Mouse (Mus musculus): ENCODE measurements around the gene H2afj. TPM values are rescaled to one million over a fixed set of nuclear protein-coding genes. Genes with fewer than 3 reads are reported as not detected.
"Not testable (repeated sequence)": the region's sequence is repeated elsewhere in the genome, so short reads cannot be mapped to it uniquely, and the experiment has no call there.

Gene H2afj
- total RNA-seq (2021), result 196 and 200 TPM in 2 replicates
- long read RNA-seq, transcript H2afj-201 (1 exons, 1,831 nt), result major isoform, 157 of 157 reads
- long read RNA-seq, partial matches to known transcripts, result 0 of 157 reads
- long read RNA-seq, other reads (novel, unspliced or antisense), result 0 of 157 reads

DNA sequence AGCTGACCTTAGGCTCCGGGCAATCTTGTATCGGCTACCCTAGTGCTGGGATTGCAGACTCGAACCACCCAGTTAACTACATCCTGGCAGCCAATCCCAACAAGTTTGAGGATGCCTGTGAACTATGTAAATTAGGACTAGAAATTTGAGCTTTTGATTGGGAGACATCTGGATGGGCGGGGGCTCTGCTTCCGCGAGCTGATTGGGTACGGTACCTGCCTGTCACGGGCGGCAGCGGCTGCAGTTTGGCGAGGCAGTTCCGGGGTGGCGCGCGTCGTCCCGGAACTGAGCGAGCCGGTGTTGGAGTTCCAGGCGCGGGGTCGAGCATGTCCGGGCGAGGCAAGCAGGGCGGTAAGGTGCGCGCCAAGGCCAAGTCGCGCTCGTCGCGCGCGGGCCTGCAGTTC lies at the start of gene H2afj:
Gene H2afj, plus strand, starts transcription at position 231 of the 404 bp plus-strand sequence.
- DNase-seq, result peak; percentile 99

DNA sequence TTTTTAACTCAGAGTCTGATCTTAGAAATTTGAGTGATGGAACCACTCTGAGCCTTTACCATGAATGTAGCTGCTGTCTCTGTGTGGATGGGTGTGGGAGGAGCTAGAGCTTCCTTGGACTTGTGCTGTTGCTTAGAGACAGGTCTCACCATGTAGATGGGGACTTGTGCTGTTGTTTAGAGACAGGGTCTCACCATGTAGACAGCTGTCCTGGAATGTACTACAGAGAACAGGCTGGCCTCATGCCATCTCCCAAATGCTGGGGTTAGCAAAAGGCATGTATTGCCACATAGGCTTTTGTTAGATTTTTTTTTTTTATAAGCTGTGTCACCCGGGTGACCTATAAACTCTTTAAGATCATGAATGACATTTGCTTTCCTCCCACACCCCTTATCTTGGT lies 44.1 kb upstream of the H2afj start:
- no peak for DNase-seq

DNA sequence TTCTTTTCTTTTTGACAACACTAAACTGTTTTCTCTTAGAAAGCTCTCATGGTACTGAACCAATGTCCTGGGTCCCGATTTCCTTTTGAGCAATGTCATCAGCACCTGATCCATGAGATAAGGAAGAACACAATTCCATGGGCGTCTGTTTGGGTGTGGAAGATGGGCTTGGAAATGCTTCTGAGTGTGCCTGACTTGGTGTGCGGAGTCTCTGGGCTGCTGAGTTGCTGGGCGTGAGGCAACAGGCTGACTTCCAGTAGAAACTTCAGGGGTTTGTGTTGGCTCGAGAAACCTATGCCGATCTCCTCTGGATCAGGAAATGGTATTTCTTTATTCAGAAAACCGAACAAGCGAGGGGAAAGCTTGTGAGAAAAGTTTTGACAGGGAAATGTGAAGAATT lies 38.9 kb upstream of the H2afj start:
- no peak for DNase-seq

DNA sequence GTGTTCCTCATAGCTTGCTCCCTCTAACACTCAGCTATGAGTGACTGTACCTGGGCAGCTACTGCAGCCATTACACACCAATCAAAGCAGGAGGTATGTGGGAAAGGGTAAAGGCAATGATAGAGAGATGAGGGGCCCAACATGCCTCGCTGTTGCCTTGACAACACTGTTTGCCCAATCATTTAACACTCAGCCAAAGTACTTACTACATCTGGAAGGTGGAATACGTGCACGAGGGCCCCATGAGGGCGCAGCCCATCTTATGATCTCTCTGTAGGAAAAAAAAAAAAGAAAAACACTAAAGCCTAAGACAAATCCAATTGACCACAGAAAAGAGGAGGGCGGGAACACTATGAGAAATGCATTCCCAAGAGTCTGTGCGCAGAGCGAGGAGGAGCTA lies 38.2 kb upstream of the H2afj start:
- no peak for DNase-seq

DNA sequence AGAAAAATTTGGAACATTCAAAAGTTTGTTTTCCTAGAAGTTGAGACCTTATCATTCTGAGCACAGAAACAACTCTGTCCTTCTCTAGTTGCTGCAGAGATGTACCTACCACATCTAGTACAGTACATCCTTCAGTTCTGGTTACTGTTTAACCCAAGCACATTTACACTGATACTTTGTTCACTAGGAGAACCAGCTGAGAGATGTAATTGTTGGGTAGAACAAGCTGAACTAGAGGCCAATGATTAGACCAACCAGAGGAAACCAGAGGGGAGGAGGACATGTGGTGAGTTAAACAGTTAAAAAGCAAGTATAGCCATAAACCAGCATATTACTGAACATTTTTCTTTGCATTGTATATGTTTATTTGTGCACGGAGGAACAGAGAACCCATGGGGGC lies 31.7 kb upstream of the H2afj start:
- DNase-seq, result no peak

DNA sequence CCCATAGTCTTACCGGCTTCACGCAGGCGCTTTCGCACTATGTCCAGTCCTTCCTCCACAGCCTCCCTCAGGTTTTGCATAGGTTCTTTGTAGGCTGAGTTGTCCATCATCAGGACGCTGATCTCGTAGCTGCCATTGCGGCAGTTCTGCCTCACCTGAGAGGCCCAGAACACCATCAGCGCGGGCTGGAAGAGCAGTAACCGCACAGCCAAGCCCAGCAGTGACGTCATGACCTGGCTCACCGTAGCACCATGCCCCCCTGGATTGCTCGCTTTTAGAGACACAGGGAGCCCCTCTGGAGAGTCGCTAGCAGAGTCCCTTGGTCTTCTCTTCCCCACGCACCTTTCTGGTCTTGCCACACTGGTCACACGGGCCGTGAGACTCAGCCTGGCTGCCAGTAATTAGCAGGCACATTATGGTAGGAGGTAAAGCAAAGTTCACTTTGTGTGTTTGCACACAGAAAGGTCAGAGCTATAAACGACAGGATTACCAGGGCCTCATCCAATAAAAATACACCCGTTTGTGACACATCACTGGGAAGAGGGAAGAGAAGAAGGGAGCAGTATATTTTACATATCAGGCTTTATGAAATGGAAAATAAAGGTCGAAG lies 26.6 kb upstream of the H2afj start, which contains the start of gene Gucy2c:
Gene Gucy2c, minus strand, starts transcription at position 389 of the 610 bp plus-strand sequence.
- no peak for DNase-seq

DNA sequence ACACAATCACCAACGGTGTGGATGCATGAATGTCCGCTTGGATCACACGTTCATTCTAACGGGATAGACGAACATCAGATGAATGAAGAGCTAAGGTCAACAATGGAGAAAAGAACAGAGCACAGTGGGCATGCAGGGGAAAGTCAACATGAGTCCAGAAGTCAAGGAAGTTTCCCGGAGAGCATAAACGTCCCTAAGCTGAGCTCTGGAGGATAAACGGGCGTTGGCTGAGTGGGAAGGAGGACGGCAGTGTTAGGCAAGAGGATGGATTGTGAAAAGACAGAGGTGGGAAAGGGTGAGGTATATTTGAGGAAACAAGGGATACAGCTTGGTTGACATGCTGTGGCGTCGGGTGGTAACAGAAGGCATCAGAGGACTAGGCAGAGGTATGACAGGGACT lies 25.9 kb upstream of the H2afj start:
- DNase-seq, result no peak

DNA sequence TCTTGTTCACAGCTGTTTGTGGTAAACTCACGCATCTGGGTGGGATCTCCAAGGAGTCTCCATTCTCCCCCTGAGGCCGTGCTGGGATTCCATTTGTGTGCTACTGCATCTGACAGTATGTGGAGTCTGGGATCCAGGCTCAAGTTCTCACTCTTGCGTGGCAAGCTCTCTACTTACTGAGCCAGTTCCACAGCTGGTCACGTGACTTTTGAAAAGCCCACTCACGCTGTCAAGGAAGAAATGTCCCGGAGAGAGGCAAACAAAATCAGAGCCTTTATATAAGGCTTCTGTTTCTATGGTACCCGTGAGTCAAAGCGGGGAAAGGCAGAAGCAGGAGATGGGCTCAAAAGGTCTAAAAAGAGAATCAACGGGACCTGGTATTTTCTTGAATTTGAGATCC lies 25.3 kb upstream of the H2afj start:
- DNase-seq, result no peak

DNA sequence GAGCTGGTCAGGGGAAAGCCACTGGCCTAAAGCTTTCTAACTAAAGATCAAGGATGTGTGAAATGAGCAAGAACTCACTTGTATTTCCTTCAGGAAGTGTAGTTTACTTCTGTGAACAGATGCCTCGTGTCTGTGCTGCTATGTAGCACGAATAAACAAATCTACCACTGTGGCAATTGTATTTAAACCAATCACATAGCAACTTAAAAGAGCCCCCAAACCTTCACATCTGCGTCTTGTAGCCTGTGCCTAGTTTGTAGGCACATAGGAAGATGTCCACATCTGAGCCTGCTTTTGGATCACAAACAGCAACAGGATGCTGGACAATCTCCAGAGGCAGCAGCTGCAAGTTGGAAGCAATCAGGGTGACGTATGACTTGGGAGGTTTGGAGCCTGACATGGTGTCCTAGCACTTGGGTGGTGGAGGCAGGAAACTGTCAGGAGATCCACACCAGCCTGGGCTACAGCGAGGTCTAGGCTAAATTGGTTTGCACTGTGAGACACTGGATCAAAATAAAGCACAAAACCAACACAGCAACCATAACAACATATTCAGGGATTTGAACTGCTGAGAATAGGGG lies 18.6 kb upstream of the H2afj start:
- DNase-seq, result no peak

DNA sequence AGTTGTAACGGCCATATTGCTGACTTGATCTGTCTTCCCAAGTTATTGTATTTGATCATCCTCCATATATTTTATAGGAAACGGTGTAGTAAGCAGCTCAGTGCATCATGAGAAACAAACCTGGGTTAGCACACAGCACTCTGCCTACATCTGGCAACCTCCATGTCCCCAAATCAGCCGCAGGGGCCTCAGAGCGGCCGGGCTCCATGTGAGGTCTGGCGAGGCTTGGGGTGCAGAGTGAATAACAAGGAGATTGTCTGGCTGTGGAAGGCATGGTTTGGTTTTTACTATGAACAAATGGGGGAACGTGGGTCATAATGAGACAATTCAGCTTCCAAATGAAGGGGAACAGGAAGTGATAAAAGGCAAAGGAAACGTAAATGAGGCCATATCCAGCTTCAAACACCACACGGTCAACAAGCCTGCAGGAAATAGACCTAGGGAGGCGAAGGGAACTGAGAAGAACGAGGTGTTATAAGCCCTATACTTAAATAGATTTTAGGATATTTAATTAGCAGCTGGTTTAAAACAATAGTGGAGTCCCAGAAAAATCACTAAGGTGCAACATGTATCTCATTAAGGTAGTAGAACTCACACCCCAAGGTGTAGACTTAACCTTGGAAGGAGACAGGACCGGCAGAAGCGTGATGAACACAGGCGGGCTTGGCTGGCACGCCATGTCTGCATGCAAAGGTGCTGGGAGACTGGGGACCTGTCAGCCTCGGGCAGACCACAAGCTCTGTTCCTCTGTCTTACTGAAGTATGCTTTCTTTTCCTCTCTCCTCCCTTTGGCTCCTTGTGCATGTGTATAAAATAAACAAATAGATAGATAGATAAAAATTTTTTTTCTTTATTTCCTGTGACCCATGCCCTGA lies 14.9 kb upstream of the H2afj start:
- no peak for DNase-seq

DNA sequence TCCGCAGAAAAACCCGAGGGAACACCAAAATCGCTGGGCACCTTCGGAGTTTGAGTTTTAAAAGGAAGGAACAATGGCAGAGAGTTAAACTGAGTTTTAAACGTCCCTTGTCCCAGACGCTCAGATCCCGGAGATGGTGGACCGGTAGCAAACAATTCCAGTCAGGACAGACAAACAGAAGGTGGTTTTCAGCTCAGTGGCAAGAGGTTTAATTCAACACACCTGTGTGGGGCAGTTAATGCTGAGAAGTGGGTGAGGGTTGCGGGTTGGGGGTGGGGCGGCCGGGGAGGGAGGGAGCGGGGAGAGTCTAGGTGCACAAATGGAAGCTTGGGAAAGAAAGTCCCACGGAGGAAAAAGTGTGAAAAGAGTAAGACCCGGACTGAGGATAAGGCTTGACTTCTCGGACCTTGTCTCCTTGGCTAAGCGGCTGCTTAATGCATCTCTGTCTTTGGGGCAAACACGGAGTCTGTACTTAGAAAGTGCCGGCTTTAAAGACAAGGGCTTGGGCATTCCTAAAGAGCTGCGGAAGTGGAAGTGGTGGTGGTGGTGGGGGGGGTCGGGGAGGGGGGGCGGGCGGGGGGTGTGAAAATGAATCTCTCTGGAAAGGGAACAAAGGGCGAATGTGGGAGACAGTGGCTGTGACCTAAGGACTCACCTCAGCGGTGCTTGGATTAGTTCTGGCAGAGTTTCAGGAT lies 14.1 kb upstream of the H2afj start:
- no peak for DNase-seq

DNA sequence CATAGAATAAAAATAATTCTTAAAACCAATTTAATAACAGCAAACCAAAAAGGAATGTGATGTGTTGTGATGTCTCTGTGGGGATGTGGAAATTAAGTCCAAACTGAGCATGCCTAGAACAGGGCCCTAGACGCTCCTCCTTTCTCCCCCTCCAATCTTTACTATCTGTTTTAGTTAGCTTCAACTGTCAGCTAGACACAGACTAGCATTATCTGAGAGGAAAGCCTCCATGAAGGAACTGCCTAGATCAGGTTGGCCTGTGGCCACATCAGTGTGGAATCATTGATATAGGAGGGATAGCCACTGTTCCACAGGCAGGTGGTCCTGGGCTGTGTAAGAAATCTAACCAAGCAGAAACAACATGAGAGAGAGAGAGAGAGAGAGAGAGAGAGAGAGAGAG lies 12.9 kb upstream of the H2afj start:
- no peak for DNase-seq

DNA sequence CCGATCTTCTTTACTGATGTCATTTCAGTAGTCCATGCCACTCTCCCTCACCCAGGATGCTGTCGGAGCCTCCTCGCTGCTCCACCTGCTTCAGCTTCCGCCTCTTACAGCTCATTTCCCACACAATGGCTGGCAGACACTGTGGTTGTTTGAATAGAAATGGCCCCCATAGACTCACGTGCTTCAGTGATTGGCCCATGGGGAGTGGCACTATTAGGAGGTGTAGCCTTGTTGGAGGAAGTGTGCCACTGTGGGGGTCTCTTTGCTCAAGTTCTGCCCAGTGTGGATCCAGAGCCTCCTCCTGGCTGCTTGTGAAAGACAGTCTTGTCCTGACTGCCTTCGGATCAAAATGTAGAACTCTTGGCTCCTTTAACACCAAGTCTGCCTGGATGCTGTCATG lies 12.2 kb upstream of the H2afj start:
- no peak for DNase-seq

DNA sequence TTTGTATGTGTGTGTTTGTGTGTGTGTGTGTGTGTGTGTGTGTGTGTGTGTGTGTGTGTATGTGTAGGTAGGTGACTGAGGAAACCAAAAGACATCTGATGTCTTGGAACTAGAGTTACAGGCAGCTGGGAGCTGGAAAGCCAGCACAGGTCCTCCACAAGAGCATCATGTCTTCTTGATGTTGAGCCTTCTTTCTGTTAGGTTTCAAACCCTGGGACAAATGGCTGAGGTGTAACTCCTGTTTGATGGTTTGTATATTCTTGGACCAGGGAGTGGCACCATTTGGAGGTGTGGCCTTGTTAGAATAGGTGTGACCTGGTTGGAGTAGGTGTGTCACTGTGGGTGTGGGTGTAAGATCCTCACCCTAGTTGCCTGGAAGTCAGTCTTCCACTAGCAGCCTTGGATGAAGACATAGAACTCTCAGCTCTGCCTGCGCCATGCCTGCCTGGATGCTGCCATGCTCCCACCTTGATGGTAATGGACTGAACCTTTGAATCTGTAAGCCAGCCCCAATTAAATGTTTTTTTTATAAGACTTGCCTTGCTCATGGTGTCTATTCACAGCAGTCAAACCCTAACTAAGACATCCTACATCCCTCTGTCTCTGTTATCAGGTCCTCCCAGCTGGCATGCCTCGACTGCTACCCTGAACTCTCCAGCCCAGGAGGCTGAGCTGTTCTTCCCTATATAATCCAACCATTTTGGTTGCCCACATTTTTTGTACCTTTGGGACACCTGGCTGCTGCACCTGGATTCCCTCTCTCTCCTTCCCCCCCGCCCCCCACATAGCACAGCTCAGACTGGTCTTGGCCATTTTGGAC lies 10.0 kb upstream of the H2afj start:
- DNase-seq, result not testable (repeated sequence)

DNA sequence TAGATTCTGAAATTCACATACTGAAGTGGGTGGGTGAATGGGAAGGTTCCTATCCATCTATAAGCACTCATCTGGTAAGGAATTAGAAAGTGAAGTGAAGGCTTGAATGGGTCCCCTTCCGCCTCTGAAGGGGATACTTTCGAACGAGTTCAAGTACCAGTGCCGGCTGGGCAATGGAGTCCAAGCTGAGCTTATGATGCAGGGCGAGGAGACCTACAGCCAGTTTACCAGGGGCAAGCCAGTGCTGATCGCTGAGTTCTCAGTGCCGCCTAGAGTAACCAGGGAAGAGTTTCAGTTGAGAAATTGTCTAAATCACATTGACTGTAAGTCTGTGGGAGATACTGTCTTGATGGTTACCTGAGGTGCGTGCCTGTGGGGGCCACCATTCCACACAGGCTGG lies 7.3 kb upstream of the H2afj start:
- no peak for DNase-seq

DNA sequence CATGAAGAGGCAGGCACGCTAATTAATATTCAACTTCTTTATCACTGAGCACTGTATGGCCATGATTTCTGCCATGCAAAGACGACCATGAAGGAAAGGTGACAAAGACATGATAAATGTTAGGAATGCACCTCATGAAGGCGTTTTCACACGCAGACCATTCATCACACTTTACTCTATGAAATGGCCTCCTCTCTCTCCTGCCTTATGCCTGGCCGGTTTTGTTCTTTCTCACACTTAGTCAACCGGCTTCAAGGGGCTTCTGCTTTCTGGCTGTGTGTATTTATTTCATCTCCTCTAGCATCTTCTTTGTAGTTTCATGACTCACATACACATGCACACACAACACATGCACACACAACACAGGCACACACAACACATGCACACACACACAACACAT lies 6.8 kb upstream of the H2afj start:
- no peak for DNase-seq

DNA sequence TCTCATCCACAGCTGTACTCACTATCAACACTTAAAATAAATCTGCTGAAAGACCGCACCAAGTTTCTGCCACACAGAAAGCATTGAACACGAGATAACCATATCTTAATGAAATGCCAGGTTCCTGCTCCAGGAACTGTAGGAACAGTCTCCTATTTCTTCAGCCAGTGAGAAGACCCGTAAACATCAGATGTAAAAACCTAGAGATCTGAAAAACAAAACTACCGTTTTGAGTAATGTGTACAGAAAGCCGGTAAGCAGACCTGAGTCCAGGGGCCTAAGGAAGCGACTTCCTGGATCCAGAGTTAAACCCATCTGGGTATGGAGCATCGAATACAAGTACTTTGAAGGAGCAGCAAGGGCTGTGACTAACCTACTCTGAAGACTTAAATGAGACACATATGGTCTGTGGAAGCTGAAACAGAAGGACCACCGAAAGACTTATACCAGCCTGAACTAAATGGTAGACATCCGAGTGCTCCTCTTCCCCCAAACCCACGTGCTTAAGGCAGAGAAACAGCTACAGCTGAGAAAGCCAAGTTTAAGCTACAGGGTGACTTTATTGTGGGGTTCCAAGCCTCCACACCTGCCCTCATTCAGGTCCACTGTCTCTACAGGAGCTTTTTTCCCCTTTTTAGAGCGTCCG lies 4.8 kb upstream of the H2afj start:
- DNase-seq, result no peak

DNA sequence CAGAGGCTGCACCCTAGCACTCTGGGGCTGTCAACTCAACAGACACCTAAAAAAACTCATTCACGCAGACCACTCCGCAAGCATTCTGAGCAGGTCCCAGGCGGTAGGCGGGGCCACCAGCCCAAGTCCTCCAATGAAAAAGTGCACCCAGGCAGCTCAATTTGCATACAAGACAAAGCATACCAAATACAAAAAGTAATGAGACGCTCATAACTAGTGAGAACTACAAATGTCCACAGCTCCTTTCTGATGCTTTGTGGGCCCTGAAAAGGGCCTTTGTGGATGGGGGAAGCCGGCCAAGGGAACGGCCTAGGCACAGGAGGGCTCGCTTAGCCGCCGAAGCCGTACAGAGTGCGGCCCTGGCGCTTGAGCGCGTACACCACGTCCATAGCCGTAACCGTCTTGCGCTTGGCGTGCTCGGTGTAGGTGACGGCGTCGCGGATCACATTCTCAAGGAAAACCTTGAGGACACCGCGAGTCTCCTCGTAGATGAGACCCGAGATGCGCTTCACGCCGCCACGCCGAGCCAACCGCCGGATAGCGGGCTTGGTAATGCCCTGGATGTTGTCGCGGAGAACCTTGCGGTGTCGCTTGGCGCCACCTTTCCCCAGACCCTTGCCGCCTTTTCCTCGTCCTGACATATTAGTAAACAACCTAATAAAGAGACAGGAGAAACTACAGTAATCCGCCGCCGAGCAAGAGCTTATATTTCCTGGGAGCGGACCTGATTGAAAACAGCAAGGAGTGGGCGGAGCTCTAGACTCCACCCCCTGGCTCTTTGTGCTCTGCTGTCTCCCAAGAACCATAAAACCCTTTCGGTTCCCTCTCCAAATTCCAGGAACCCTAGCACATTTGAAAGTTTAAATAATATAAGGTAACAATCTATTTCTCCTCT lies 4.1 kb upstream of the H2afj start, which contains the start of gene Hist4h4:
Gene Hist4h4, minus strand, starts transcription at position 677 of the 895 bp plus-strand sequence.
- peak; percentile 92 for DNase-seq

DNA sequence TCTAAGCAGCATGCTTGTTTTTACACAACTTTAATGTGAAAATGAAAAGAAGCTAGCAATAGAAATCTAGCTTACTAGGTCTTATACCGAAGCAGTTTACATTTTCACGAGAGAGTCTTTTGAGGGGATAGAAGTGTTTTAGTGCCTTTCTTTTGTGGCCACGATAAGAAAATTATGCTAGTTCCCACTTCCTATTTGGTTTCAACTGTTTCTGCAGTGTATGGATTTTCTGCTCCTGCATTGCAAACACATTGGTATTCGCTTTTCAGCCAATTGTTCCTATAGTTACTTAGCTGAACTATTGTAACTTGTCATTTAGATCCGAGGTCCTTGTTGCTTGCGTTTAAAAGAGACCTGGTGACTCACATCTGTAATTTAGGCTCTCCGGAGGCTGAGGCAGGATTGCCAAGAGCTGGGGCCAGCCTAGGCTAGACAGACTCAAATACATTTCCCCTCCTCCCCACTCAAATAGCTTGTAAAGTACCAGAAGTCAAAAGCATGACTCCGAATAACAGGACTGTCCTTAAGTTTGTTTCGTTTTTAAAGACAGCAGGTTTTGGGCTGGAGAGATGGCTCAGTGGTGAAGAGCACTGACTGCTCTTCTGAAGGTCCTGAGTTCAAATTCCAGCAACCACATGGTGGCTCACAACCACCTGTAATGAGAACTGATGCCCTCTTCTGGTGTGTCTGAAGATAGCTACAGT lies 3.2 kb upstream of the H2afj start:
- DNase-seq, result no peak
